In genomic region chr9:21148427-21148826, GRCm38 (mm10) we compare ENCODE assay signal across 10 mouse cellular contexts. TPM values are rescaled to one million over a fixed set of nuclear protein-coding genes. Genes with fewer than 3 reads are reported as not detected.
DNase-seq lines count a peak whose midpoint lies in the region; ATAC-seq and TF ChIP-seq lines count a peak whose summit lies in the region.
"Had no signal": no experiment of that assay in that cellular context is flagged by ENCODE, and none has a peak within 500 bp of the region (broad histone marks: within the 10 kb centered on the region; RNA-seq: fewer than 3 reads in every experiment).

No protein-coding gene starts in this region.

- peak overlapping the region; percentile 71 for H3K4me3 ChIP-seq in gastrocnemius, adult 2 months
- peak overlapping the region; percentile 93 for H3K4me3 ChIP-seq in E14TG2a.4 (replicated peaks; ENCODE audit: low read length)
- peak overlapping the region; percentile 91 for H3K4me3 ChIP-seq in hindbrain, embryonic 10.5 days
- peak overlapping the region; percentile 86 for H3K4me3 ChIP-seq in liver, embryonic 16.5 days (ENCODE audit: low read depth, low read length)

- H3K4me2 ChIP-seq in liver, embryonic 16.5 days (ENCODE audit: low read depth, low read length), result peak overlapping the region; percentile 84

- no peaks in the 10 kb centered on the region for H3K27me3 ChIP-seq in E14TG2a.4 (ENCODE audit: insufficient read depth, low read length)
- H3K27me3 ChIP-seq in hindbrain, embryonic 10.5 days (ENCODE audit: insufficient read depth, poor library complexity, severe bottlenecking), result 0 out of 2 replicates have a peak, but pooled peaks cover 3% of the 10 kb centered on the region
- no peaks in the 10 kb centered on the region for H3K27me3 ChIP-seq in liver, embryonic 16.5 days (ENCODE audit: control insufficient read depth, insufficient read depth, low read depth, low read length)

- intact Hi-C loops in gastrocnemius, adult 2 months (cut with DNase I), result loop anchor here (2.0 to 5.0 kb wide), 2 partner anchors 56 to 72 kb away; partner anchors contain the start of genes Gm38431 and Raver1

- H3K27ac ChIP-seq in gastrocnemius, adult 2 months, result peak overlapping the region; percentile 93; the same call in 1 of the 2 replicates
- H3K27ac ChIP-seq in hindbrain, embryonic 10.5 days, result no peak overlapping the region
- H3K27ac ChIP-seq in liver, embryonic 16.5 days (ENCODE audit: low read length), result peak overlapping the region; percentile 34; the same call in 1 of the 2 replicates

- H3K36me3 ChIP-seq in E14TG2a.4 (ENCODE audit: insufficient read depth, low read length), result peaks cover 52% of the 10 kb centered on the region
- peaks cover 49% of the 10 kb centered on the region for H3K36me3 ChIP-seq in hindbrain, embryonic 10.5 days
- peaks cover 6% of the 10 kb centered on the region; the same call in 1 of the 2 replicates for H3K36me3 ChIP-seq in liver, embryonic 16.5 days (ENCODE audit: control insufficient read depth, insufficient read depth)

- peak overlapping the region; percentile 90 for H3K9ac ChIP-seq in liver, embryonic 16.5 days (ENCODE audit: low read depth, low read length)

- H3K4me1 ChIP-seq in E14TG2a.4 (replicated peaks; ENCODE audit: low read depth, low read length), result peaks cover 74% of the 10 kb centered on the region
- peaks cover 55% of the 10 kb centered on the region for H3K4me1 ChIP-seq in hindbrain, embryonic 10.5 days (replicated peaks)
- H3K4me1 ChIP-seq in liver, embryonic 16.5 days (ENCODE audit: control insufficient read depth, low read depth, low read length), result peaks cover 43% of the 10 kb centered on the region

- no peaks in the 10 kb centered on the region for H3K9me3 ChIP-seq in E14TG2a.4 (ENCODE audit: low read length)
- no peaks in the 10 kb centered on the region for H3K9me3 ChIP-seq in hindbrain, embryonic 10.5 days
- no peaks in the 10 kb centered on the region for H3K9me3 ChIP-seq in liver, embryonic 16.5 days (replicated peaks; ENCODE audit: control insufficient read depth, low read length)

- TF ChIP-seq CTCF in gastrocnemius, adult 2 months (IDR thresholded peaks at IDR 0.05), result no peak
- TF ChIP-seq CTCF in E14TG2a.4 (conservative IDR thresholded peaks at IDR 0.05; ENCODE audit: low read length), result no peak

- DNase-seq in gastrocnemius, adult 2 months, result no peak
- no peak for DNase-seq in gastrocnemius, postnatal 10 days
- no peak for DNase-seq in hindbrain, embryonic 10.5 days (ENCODE audit: low spot score)
- no peak for DNase-seq in spleen, postnatal 4 days (ENCODE audit: low spot score in 2 of 2)
- no peak for DNase-seq in cerebellum, postnatal 10 days
- DNase-seq: adrenal gland, postnatal 25 days; lung, postnatal 14 days had no signal

- ATAC-seq in liver, embryonic 16.5 days (ENCODE audit: low read depth), result no peak
- no peak for ATAC-seq in monocyte, adult 5-6 weeks (replicated peaks; ENCODE audit: insufficient number of reproducible peaks, low FRiP score, low TSS enrichment, poor library complexity, severe bottlenecking)

RNA-seq across cellular contexts. Expression of gene Cdc37, which starts 1.4 kb away (rescaled TPM):
- total RNA-seq in gastrocnemius, adult 2 months (2021), result 100 to 1,000 TPM; 116 to 139 TPM
- 100 to 1,000 TPM; 138 to 151 TPM for total RNA-seq in gastrocnemius, postnatal 10 days (2021)
- polyA plus RNA-seq in hindbrain, embryonic 10.5 days (2016; fragmentation: Nextera tagmentation; extraction: Ambion mirVana), result 333 and 374 TPM in 2 replicates
- polyA plus RNA-seq in liver, embryonic 16.5 days (2015; fragmentation: Nextera tagmentation; extraction: Ambion mirVana), result 104 and 106 TPM in 2 replicates
- total RNA-seq in monocyte, adult 5-6 weeks (2017), result 174 to 287 TPM (median 193 TPM) in 3 replicates

RNA-seq across cellular contexts. Expression of gene Pde4a, which starts 17.1 kb away (rescaled TPM):
- 10 to 100 TPM; 39.0 to 66.8 TPM for total RNA-seq in gastrocnemius, adult 2 months (2021)
- 10 to 100 TPM; 22.1 to 23.2 TPM for total RNA-seq in gastrocnemius, postnatal 10 days (2021)
- polyA plus RNA-seq in hindbrain, embryonic 10.5 days (2016; fragmentation: Nextera tagmentation; extraction: Ambion mirVana), result 3.7 and 6.5 TPM in 2 replicates
- 1.6 and 1.9 TPM in 2 replicates for polyA plus RNA-seq in liver, embryonic 16.5 days (2015; fragmentation: Nextera tagmentation; extraction: Ambion mirVana)
- 2.1 to 5.6 TPM (median 2.5 TPM) in 3 replicates for total RNA-seq in monocyte, adult 5-6 weeks (2017)

RNA-seq across cellular contexts. Expression of gene Tyk2, which starts 17.4 kb away (rescaled TPM):
- total RNA-seq in gastrocnemius, adult 2 months (2021), result 1 to 10 TPM; 4.4 to 5.9 TPM
- total RNA-seq in gastrocnemius, postnatal 10 days (2021), result 1 to 10 TPM; 5.1 to 7.6 TPM
- 15.3 and 15.5 TPM in 2 replicates for polyA plus RNA-seq in hindbrain, embryonic 10.5 days (2016; fragmentation: Nextera tagmentation; extraction: Ambion mirVana)
- polyA plus RNA-seq in liver, embryonic 16.5 days (2015; fragmentation: Nextera tagmentation; extraction: Ambion mirVana), result 8.0 and 8.9 TPM in 2 replicates
- 38.4 to 87.0 TPM (median 42.5 TPM) in 3 replicates for total RNA-seq in monocyte, adult 5-6 weeks (2017)

RNA-seq across cellular contexts. Expression of gene Raver1, which starts 56.6 kb away (rescaled TPM):
- total RNA-seq in gastrocnemius, adult 2 months (2021), result 10 to 100 TPM; 17.1 to 19.5 TPM
- 10 to 100 TPM; 22.1 to 25.6 TPM for total RNA-seq in gastrocnemius, postnatal 10 days (2021)
- 94.3 and 103 TPM in 2 replicates for polyA plus RNA-seq in hindbrain, embryonic 10.5 days (2016; fragmentation: Nextera tagmentation; extraction: Ambion mirVana)
- polyA plus RNA-seq in liver, embryonic 16.5 days (2015; fragmentation: Nextera tagmentation; extraction: Ambion mirVana), result 17.6 and 19.8 TPM in 2 replicates
- total RNA-seq in monocyte, adult 5-6 weeks (2017), result 8.1 to 18.1 TPM (median 12.9 TPM) in 3 replicates

RNA-seq across cellular contexts. Expression of gene Gm38431, which starts 56.6 kb away (rescaled TPM):
- 1 to 10 TPM; 1.2 to 1.6 TPM for total RNA-seq in gastrocnemius, adult 2 months (2021)
- total RNA-seq in gastrocnemius, postnatal 10 days (2021), result 1 to 10 TPM in 1 of 2 experiments, under 1 TPM in 1; 0.61 to 1.2 TPM
- 2.9 and 3.7 TPM in 2 replicates for polyA plus RNA-seq in hindbrain, embryonic 10.5 days (2016; fragmentation: Nextera tagmentation; extraction: Ambion mirVana)
- polyA plus RNA-seq in liver, embryonic 16.5 days (2015; fragmentation: Nextera tagmentation; extraction: Ambion mirVana), result 0.85 and 1.6 TPM in 2 replicates
- 2.3 to 5.6 TPM in 2 of 3 replicates, not detected in the other for total RNA-seq in monocyte, adult 5-6 weeks (2017)
